Mouse (Mus musculus) bone marrow, adult 2 months (tissue): ENCODE results near the gene Pex11b.

ENCODE experiments used
- CTCF ChIP-seq: fragments of 200-500 bp; IDR thresholded peaks from 2 replicates; pipeline ENCODE4 v1.5.1; 2011; ENCODE audit warnings: low read length, control low read depth; ENCODE audit not compliant: control insufficient read depth, insufficient read depth
- POLR2A ChIP-seq: fragments of 200-500 bp; IDR thresholded peaks from 2 replicates; pipeline ENCODE4 v1.6.1; 2011; ENCODE audit warnings: low read depth, mild to moderate bottlenecking, control low read depth, low read length, borderline replicate concordance; ENCODE audit not compliant: control insufficient read depth

GRCm38 (mm10) chr3:96647365-96647764 lies 12.2 kb downstream of the Pex11b start:
- TF ChIP-seq POLR2A (no peak), CTCF (no peak)
